Mouse (Mus musculus): ENCODE data around the gene Cetn3. TPM values are rescaled to one million over a fixed set of nuclear protein-coding genes. Genes with fewer than 3 reads are reported as not detected.
A peak's percentile ranks its signal among the peaks of the same experiment; 100 is the strongest.

Cetn3 gene
- 37.2 TPM for polyA plus RNA-seq (2012; fragmentation: generic; extraction: Trizol)

- H3K4me2 ChIP-seq (ENCODE audit: low read depth), result peak within 1 kb of the TSS; percentile 88
- no peaks in the 10 kb centered on the region for H3K27me3 ChIP-seq (ENCODE audit: control insufficient read depth, insufficient read depth, insufficient read length)
- peak within 1 kb of the TSS; percentile 30 for H3ac ChIP-seq (ENCODE audit: control insufficient read depth, insufficient read length)
- peaks cover 3% of the 10 kb centered on the region for H3K36me3 ChIP-seq (ENCODE audit: control insufficient read depth, insufficient read depth)
- H3K4me3 ChIP-seq, result peak within 1 kb of the TSS; percentile 52
- TF ChIP-seq CEBPB (IDR thresholded peaks at IDR 0.05; ENCODE audit: insufficient read depth, poor library complexity, severe bottlenecking), result no peak
- TF ChIP-seq SRF (IDR thresholded peaks at IDR 0.05; ENCODE audit: control insufficient read depth, insufficient read length, low read depth), result no peak
- TF ChIP-seq MAX (IDR thresholded peaks at IDR 0.05; ENCODE audit: low read depth), result peak; percentile 76
- TF ChIP-seq MYOG (IDR thresholded peaks at IDR 0.05; ENCODE audit: control insufficient read depth in 1 of 3, insufficient read depth in 1 of 3, insufficient read length in 2 of 3, low read depth in 2 of 3), result no peak
- peak; percentile 83 for TF ChIP-seq POLR2A (IDR thresholded peaks at IDR 0.05; ENCODE audit: insufficient read length, low read depth)
- peak; percentile 66 for TF ChIP-seq POLR2AphosphoS2 (IDR thresholded peaks at IDR 0.05; ENCODE audit: insufficient read length, low read depth)
- no peak for TF ChIP-seq MYOD1 (IDR thresholded peaks at IDR 0.05; ENCODE audit: control insufficient read depth in 1 of 3, insufficient read length in 2 of 3, low read depth in 2 of 3)
- TF ChIP-seq E2F4 (IDR thresholded peaks at IDR 0.05; ENCODE audit: insufficient read depth), result peak; percentile 30
- peaks cover 24% of the 10 kb centered on the region for H3K79me2 ChIP-seq (ENCODE audit: control insufficient read depth, insufficient read depth)
Measured at GRCm38 (mm10) chr13:81782971-81783404, at the start of gene Cetn3. Gene Cetn3, plus strand, starts transcription at chr13:81783077.

- Histone ChIP-seq H3K36me3 (ENCODE audit: control insufficient read depth, insufficient read depth) (no peaks in the 10 kb centered on the region), H3K4me3 (no peak overlapping the region), H3ac (ENCODE audit: control insufficient read depth, insufficient read length) (no peak overlapping the region), H3K4me2 (ENCODE audit: low read depth) (no peak overlapping the region), H3K79me2 (ENCODE audit: control insufficient read depth, insufficient read depth) (no peaks in the 10 kb centered on the region), H3K27me3 (ENCODE audit: control insufficient read depth, insufficient read depth, insufficient read length) (no peaks in the 10 kb centered on the region)
- TF ChIP-seq E2F4 (IDR thresholded peaks at IDR 0.05; ENCODE audit: insufficient read depth), result no peak
- no peak for TF ChIP-seq TCF12 (IDR thresholded peaks at IDR 0.05; ENCODE audit: insufficient read depth, poor library complexity, severe bottlenecking)
- no peak for TF ChIP-seq TCF3 (IDR thresholded peaks at IDR 0.05; ENCODE audit: insufficient read length, low read depth)
- TF ChIP-seq REST (IDR thresholded peaks at IDR 0.05; ENCODE audit: insufficient read depth, insufficient read length), result no peak
- TF ChIP-seq POLR2AphosphoS2 (IDR thresholded peaks at IDR 0.05; ENCODE audit: insufficient read length, low read depth), result no peak
- no peak for TF ChIP-seq SRF (IDR thresholded peaks at IDR 0.05; ENCODE audit: control insufficient read depth, insufficient read length, low read depth)
- TF ChIP-seq POLR2A (IDR thresholded peaks at IDR 0.05; ENCODE audit: insufficient read length, low read depth), result no peak
- no peak for TF ChIP-seq CEBPB (IDR thresholded peaks at IDR 0.05; ENCODE audit: insufficient read depth, poor library complexity, severe bottlenecking)
- TF ChIP-seq MYOG (IDR thresholded peaks at IDR 0.05; ENCODE audit: control insufficient read depth in 1 of 3, insufficient read depth in 1 of 3, insufficient read length in 2 of 3, low read depth in 2 of 3), result no peak
- TF ChIP-seq MAX (IDR thresholded peaks at IDR 0.05; ENCODE audit: low read depth), result no peak
- TF ChIP-seq USF1 (IDR thresholded peaks at IDR 0.05; ENCODE audit: low read depth), result no peak
- TF ChIP-seq MYOD1 (IDR thresholded peaks at IDR 0.05; ENCODE audit: control insufficient read depth in 1 of 3, insufficient read length in 2 of 3, low read depth in 2 of 3), result no peak
Measured at GRCm38 (mm10) chr13:81736606-81737005, 46.3 kb upstream of the Cetn3 start.

DNA sequence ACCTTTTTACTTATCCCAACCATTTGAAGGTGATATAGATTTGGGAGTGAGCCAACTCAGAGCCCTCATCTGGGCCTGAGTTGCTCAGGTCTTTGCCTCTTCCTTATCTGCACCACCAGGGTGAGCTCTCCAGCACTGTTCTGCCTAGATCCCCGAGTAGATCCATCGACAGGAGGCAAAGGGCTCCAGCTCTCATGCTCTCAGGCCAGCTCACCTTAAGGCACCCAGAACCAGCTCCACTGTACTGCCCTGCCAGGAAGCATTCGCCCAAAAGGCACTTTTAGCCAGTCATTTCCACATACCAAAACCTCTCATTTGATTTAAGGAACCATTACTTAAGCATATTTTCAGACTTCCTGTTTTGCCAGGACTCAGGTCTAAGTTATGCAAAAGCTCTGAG lies 42.0 kb upstream of the Cetn3 start:
- no peak overlapping the region for H3K4me3 ChIP-seq
- no peak overlapping the region for H3ac ChIP-seq (ENCODE audit: control insufficient read depth, insufficient read length)
- H3K79me2 ChIP-seq (ENCODE audit: control insufficient read depth, insufficient read depth), result no peaks in the 10 kb centered on the region
- no peaks in the 10 kb centered on the region for H3K27me3 ChIP-seq (ENCODE audit: control insufficient read depth, insufficient read depth, insufficient read length)
- H3K4me2 ChIP-seq (ENCODE audit: low read depth), result no peak overlapping the region
- TF ChIP-seq MYOD1 (IDR thresholded peaks at IDR 0.05; ENCODE audit: control insufficient read depth in 1 of 3, insufficient read length in 2 of 3, low read depth in 2 of 3) (no peak), E2F4 (IDR thresholded peaks at IDR 0.05; ENCODE audit: insufficient read depth) (no peak), POLR2A (IDR thresholded peaks at IDR 0.05; ENCODE audit: insufficient read length, low read depth) (no peak), MYOG (IDR thresholded peaks at IDR 0.05; ENCODE audit: control insufficient read depth in 1 of 3, insufficient read depth in 1 of 3, insufficient read length in 2 of 3, low read depth in 2 of 3) (no peak), USF1 (IDR thresholded peaks at IDR 0.05; ENCODE audit: low read depth) (no peak), POLR2AphosphoS2 (IDR thresholded peaks at IDR 0.05; ENCODE audit: insufficient read length, low read depth) (no peak), MAX (IDR thresholded peaks at IDR 0.05; ENCODE audit: low read depth) (no peak), TCF3 (IDR thresholded peaks at IDR 0.05; ENCODE audit: insufficient read length, low read depth) (no peak), SRF (IDR thresholded peaks at IDR 0.05; ENCODE audit: control insufficient read depth, insufficient read length, low read depth) (no peak), CEBPB (IDR thresholded peaks at IDR 0.05; ENCODE audit: insufficient read depth, poor library complexity, severe bottlenecking) (no peak), REST (IDR thresholded peaks at IDR 0.05; ENCODE audit: insufficient read depth, insufficient read length) (no peak), TCF12 (IDR thresholded peaks at IDR 0.05; ENCODE audit: insufficient read depth, poor library complexity, severe bottlenecking) (no peak)
- no peaks in the 10 kb centered on the region for H3K36me3 ChIP-seq (ENCODE audit: control insufficient read depth, insufficient read depth)

DNA sequence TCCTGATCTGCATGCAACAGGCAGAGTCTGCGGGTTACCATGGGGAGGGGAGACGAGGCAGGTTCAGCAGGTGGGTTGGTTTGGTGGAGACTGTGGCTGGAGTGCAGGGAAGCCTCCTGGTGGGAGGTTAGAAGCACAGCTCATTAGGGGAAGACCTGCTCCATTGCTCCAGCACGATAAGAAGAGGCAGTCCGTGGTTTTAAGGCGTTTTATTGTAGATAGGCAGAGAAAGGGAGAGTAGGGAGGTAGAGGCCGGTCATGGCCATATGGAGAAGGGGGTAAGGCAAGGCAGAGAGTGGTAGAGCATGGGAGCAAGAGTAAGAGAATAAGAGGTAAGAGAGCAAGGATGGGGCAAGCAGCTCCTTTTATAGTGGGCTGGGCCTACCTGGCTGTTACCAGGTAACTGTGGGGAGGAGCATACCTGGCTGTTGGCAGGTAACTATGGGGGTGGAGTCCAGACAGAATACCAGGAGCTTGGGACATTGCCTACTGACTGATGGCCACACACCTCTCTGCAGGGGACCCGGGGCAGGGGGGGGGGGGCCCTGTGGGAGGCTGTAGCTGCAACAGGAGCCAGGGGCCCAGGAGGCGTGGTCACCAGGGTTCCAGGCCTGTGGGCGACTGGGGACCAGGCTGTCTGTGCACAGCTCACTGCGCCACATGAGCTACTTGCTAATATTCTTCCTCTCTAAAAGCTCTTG lies 39.3 kb upstream of the Cetn3 start:
- H3K79me2 ChIP-seq (ENCODE audit: control insufficient read depth, insufficient read depth), result no peaks in the 10 kb centered on the region
- no peaks in the 10 kb centered on the region for H3K27me3 ChIP-seq (ENCODE audit: control insufficient read depth, insufficient read depth, insufficient read length)
- no peak overlapping the region for H3K4me3 ChIP-seq
- H3K36me3 ChIP-seq (ENCODE audit: control insufficient read depth, insufficient read depth), result no peaks in the 10 kb centered on the region
- no peak overlapping the region for H3K4me2 ChIP-seq (ENCODE audit: low read depth)
- TF ChIP-seq CEBPB (IDR thresholded peaks at IDR 0.05; ENCODE audit: insufficient read depth, poor library complexity, severe bottlenecking) (no peak), SRF (IDR thresholded peaks at IDR 0.05; ENCODE audit: control insufficient read depth, insufficient read length, low read depth) (no peak), USF1 (IDR thresholded peaks at IDR 0.05; ENCODE audit: low read depth) (no peak), POLR2AphosphoS2 (IDR thresholded peaks at IDR 0.05; ENCODE audit: insufficient read length, low read depth) (no peak), MYOD1 (IDR thresholded peaks at IDR 0.05; ENCODE audit: control insufficient read depth in 1 of 3, insufficient read length in 2 of 3, low read depth in 2 of 3) (no peak), MYOG (IDR thresholded peaks at IDR 0.05; ENCODE audit: control insufficient read depth in 1 of 3, insufficient read depth in 1 of 3, insufficient read length in 2 of 3, low read depth in 2 of 3) (no peak), MAX (IDR thresholded peaks at IDR 0.05; ENCODE audit: low read depth) (no peak), TCF12 (IDR thresholded peaks at IDR 0.05; ENCODE audit: insufficient read depth, poor library complexity, severe bottlenecking) (no peak), E2F4 (IDR thresholded peaks at IDR 0.05; ENCODE audit: insufficient read depth) (no peak), POLR2A (IDR thresholded peaks at IDR 0.05; ENCODE audit: insufficient read length, low read depth) (no peak), TCF3 (IDR thresholded peaks at IDR 0.05; ENCODE audit: insufficient read length, low read depth) (no peak), REST (IDR thresholded peaks at IDR 0.05; ENCODE audit: insufficient read depth, insufficient read length) (no peak)
- H3ac ChIP-seq (ENCODE audit: control insufficient read depth, insufficient read length), result no peak overlapping the region
